Mouse (Mus musculus) neutrophil, adult 59 days (primary cell): ENCODE results near the gene Mpped1. TPM values are rescaled to one million over a fixed set of nuclear protein-coding genes. Genes with fewer than 3 reads are reported as not detected.

Experiments
- total RNA-seq, 2 experiments: library from RNA; stranded (reverse); gene quantifications; 1 replicate in 1 of 2; 2 replicates in 1 of 2; pipeline ENCODE4 v1.2.4; 2023

The Mpped1 gene
- not detected for total RNA-seq

DNA sequence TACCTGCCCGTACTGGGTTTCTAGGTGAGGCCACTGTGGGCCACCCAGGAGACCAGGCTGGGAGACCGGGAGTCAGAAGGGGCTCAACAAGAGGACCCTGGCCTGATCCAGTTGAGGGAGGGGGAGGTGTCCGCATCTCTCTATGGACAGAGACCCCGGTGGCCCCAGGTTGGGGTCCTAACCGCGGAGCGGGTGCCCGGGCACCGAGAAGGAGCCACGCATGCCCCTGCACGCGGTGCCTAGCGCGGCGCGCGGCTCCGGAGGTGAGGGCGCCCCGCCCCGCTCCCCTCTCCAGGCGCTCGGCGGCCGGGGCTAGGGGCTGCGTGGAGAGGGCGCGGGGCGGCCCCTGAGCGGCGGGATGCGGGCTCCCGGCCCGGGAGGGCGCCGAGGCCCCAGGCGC, at the start of gene Mpped1:
Gene Mpped1, plus strand, starts transcription at position 81 of the 400 bp plus-strand sequence.

Other genes starting within 250 kb of the Mpped1 start
- gene Tspo, start 215.9 kb upstream of the Mpped1 start, total RNA-seq = 100 to 1,000 TPM; 246 to 252 TPM
- 1 to 10 TPM; 7.0 to 8.0 TPM for gene Mcat, start 215.7 kb upstream of the Mpped1 start, total RNA-seq
- 1 to 10 TPM; 5.4 to 7.4 TPM for gene Ttll12, start 184.3 kb upstream of the Mpped1 start, total RNA-seq
- gene Scube1, start 54.4 kb upstream of the Mpped1 start, total RNA-seq = not detected